Comparison of ENCODE assay signal across 11 mouse cellular contexts in genomic region chr12:81653344-81653743, GRCm38 (mm10). TPM values are rescaled to one million over a fixed set of nuclear protein-coding genes. Genes with fewer than 3 reads are reported as not detected.
DNase-seq lines count a peak whose midpoint lies in the region; ATAC-seq and TF ChIP-seq lines count a peak whose summit lies in the region.
"Had no signal": no experiment of that assay in that cellular context is flagged by ENCODE, and none has a peak within 500 bp of the region (broad histone marks: within the 10 kb centered on the region; RNA-seq: fewer than 3 reads in every experiment).

No protein-coding gene starts in this region.

- H3K27ac ChIP-seq in forebrain, postnatal 0 days (ENCODE audit: low read depth, low read length), result no peak overlapping the region
- H3K27ac ChIP-seq in forebrain, embryonic 13.5 days, result no peak overlapping the region
- no peak overlapping the region for H3K27ac ChIP-seq in liver, embryonic 12.5 days
- no peak overlapping the region for H3K27ac ChIP-seq in layer of hippocampus, adult 2 months
- H3K27ac ChIP-seq: heart, adult 2 months; kidney, postnatal 0 days; liver, embryonic 13.5 days had no signal

- 69% methylated on average over 8 of the region's 8 CpGs for WGBS in forebrain, postnatal 0 days
- WGBS in forebrain, embryonic 13.5 days, result 91% methylated on average over 8 of the region's 8 CpGs
- 82% methylated on average over 8 of the region's 8 CpGs for WGBS in liver, embryonic 12.5 days (ENCODE audit: insufficient replicate concordance)

- peak; percentile 51; the same call in 1 of the 2 replicates for ATAC-seq in forebrain, postnatal 0 days
- ATAC-seq in forebrain, embryonic 13.5 days, result no peak
- ATAC-seq in liver, embryonic 12.5 days, result no peak

- H3K9ac ChIP-seq in forebrain, postnatal 0 days, result no peak overlapping the region
- no peak overlapping the region for H3K9ac ChIP-seq in forebrain, embryonic 13.5 days
- H3K9ac ChIP-seq in liver, embryonic 12.5 days, result no peak overlapping the region
- H3K9ac ChIP-seq: liver, embryonic 13.5 days had no signal

- peak; percentile 59 for DNase-seq in forebrain, postnatal 0 days
- peak; percentile 24 for DNase-seq in lung, postnatal 25 days (ENCODE audit: low spot score)
- no peak for DNase-seq in lung, postnatal 10 days
- DNase-seq in cerebellum, adult 18-20 months, result peak; percentile 53 to 58
- DNase-seq in heart, postnatal 4 days, result peak; percentile 57
- no peak for DNase-seq in layer of hippocampus, adult 2 months (ENCODE audit: low spot score in 2 of 2)
- DNase-seq: liver, embryonic 13.5 days had no signal

- no peaks in the 10 kb centered on the region for H3K4me1 ChIP-seq in forebrain, postnatal 0 days (ENCODE audit: insufficient read depth)
- no peaks in the 10 kb centered on the region for H3K4me1 ChIP-seq in forebrain, embryonic 13.5 days
- H3K4me1 ChIP-seq in liver, embryonic 12.5 days, result no peaks in the 10 kb centered on the region
- H3K4me1 ChIP-seq: liver, embryonic 13.5 days had no signal

- no peaks in the 10 kb centered on the region for H3K27me3 ChIP-seq in forebrain, postnatal 0 days (ENCODE audit: insufficient read depth, low read length)
- no peaks in the 10 kb centered on the region for H3K27me3 ChIP-seq in forebrain, embryonic 13.5 days
- H3K27me3 ChIP-seq in liver, embryonic 12.5 days (replicated peaks), result no peaks in the 10 kb centered on the region
- H3K27me3 ChIP-seq: liver, embryonic 13.5 days had no signal

- no peak overlapping the region for H3K4me2 ChIP-seq in forebrain, postnatal 0 days (ENCODE audit: low read depth)
- H3K4me2 ChIP-seq in forebrain, embryonic 13.5 days, result no peak overlapping the region
- no peak overlapping the region for H3K4me2 ChIP-seq in liver, embryonic 12.5 days
- H3K4me2 ChIP-seq: liver, embryonic 13.5 days had no signal

- no peaks in the 10 kb centered on the region for H3K9me3 ChIP-seq in forebrain, postnatal 0 days (ENCODE audit: low read length)
- 0 out of 2 replicates have a peak, but pooled peaks cover 3% of the 10 kb centered on the region for H3K9me3 ChIP-seq in forebrain, embryonic 13.5 days (replicated peaks)
- H3K9me3 ChIP-seq in liver, embryonic 12.5 days (replicated peaks), result no peaks in the 10 kb centered on the region
- H3K9me3 ChIP-seq: liver, embryonic 13.5 days had no signal

- no peak overlapping the region for H3K4me3 ChIP-seq in forebrain, postnatal 0 days (ENCODE audit: low read depth, low read length)
- no peak overlapping the region for H3K4me3 ChIP-seq in forebrain, embryonic 13.5 days
- H3K4me3 ChIP-seq in liver, embryonic 12.5 days, result no peak overlapping the region
- H3K4me3 ChIP-seq in layer of hippocampus, adult 2 months, result no peak overlapping the region
- H3K4me3 ChIP-seq: heart, adult 2 months; liver, embryonic 13.5 days had no signal

- no peak for TF ChIP-seq CTCF in forebrain, postnatal 0 days (IDR thresholded peaks at IDR 0.05; ENCODE audit: low read depth)
- no peak for TF ChIP-seq CTCF in layer of hippocampus, adult 2 months (conservative IDR thresholded peaks at IDR 0.05)

- H3K36me3 ChIP-seq in forebrain, postnatal 0 days (ENCODE audit: insufficient read depth), result no peaks in the 10 kb centered on the region
- H3K36me3 ChIP-seq in forebrain, embryonic 13.5 days (ENCODE audit: poor library complexity, severe bottlenecking), result peaks cover 7% of the 10 kb centered on the region; the same call in 1 of the 2 replicates
- H3K36me3 ChIP-seq in liver, embryonic 12.5 days, result no peaks in the 10 kb centered on the region
- H3K36me3 ChIP-seq: liver, embryonic 13.5 days had no signal

RNA-seq across cellular contexts. Expression of gene Ttc9, which starts 22.3 kb away (rescaled TPM):
- 54.6 and 64.0 TPM in 2 replicates for total RNA-seq in forebrain, postnatal 0 days (2014; rRNA removed)
- polyA plus RNA-seq in forebrain, postnatal 0 days (2015; fragmentation: Nextera tagmentation; extraction: Ambion mirVana), result 18.7 and 19.5 TPM in 2 replicates
- 7.1 and 7.2 TPM in 2 replicates for polyA plus RNA-seq in forebrain, embryonic 13.5 days (2015; fragmentation: Nextera tagmentation; extraction: Ambion mirVana)
- 1 to 10 TPM; 9.1 to 9.8 TPM for total RNA-seq in heart, postnatal 4 days (2021)
- 0.12 and 0.33 TPM in 2 replicates for polyA plus RNA-seq in liver, embryonic 12.5 days (2016; fragmentation: Nextera tagmentation; extraction: Ambion mirVana)
- 10 to 100 TPM; 37.3 to 38.0 TPM for total RNA-seq in layer of hippocampus, adult 2 months (2021)

RNA-seq across cellular contexts. Expression of gene Med6, which starts 58.5 kb away (rescaled TPM):
- 33.9 and 43.2 TPM in 2 replicates for total RNA-seq in forebrain, postnatal 0 days (2014; rRNA removed)
- 34.6 and 39.3 TPM in 2 replicates for polyA plus RNA-seq in forebrain, postnatal 0 days (2015; fragmentation: Nextera tagmentation; extraction: Ambion mirVana)
- polyA plus RNA-seq in forebrain, embryonic 13.5 days (2015; fragmentation: Nextera tagmentation; extraction: Ambion mirVana), result 67.3 and 67.4 TPM in 2 replicates
- total RNA-seq in heart, postnatal 4 days (2021), result 10 to 100 TPM; 24.4 to 26.7 TPM
- polyA plus RNA-seq in liver, embryonic 12.5 days (2016; fragmentation: Nextera tagmentation; extraction: Ambion mirVana), result 45.9 and 48.1 TPM in 2 replicates
- total RNA-seq in layer of hippocampus, adult 2 months (2021), result 10 to 100 TPM; 31.6 to 32.1 TPM

Comparison
In these comparisons a context has a peak if more than half of its experiments do, and no peak if none do; other contexts are left out.
1. DNase-seq: peak in forebrain, postnatal 0 days (single experiment), lung, postnatal 25 days (single experiment), cerebellum, adult 18-20 months (2 of 2) and heart, postnatal 4 days (single experiment); none in lung, postnatal 10 days (single experiment) and layer of hippocampus, adult 2 months (0 of 2).